ENCODE assay signal across 8 mouse cellular contexts in the genomic region with DNA sequence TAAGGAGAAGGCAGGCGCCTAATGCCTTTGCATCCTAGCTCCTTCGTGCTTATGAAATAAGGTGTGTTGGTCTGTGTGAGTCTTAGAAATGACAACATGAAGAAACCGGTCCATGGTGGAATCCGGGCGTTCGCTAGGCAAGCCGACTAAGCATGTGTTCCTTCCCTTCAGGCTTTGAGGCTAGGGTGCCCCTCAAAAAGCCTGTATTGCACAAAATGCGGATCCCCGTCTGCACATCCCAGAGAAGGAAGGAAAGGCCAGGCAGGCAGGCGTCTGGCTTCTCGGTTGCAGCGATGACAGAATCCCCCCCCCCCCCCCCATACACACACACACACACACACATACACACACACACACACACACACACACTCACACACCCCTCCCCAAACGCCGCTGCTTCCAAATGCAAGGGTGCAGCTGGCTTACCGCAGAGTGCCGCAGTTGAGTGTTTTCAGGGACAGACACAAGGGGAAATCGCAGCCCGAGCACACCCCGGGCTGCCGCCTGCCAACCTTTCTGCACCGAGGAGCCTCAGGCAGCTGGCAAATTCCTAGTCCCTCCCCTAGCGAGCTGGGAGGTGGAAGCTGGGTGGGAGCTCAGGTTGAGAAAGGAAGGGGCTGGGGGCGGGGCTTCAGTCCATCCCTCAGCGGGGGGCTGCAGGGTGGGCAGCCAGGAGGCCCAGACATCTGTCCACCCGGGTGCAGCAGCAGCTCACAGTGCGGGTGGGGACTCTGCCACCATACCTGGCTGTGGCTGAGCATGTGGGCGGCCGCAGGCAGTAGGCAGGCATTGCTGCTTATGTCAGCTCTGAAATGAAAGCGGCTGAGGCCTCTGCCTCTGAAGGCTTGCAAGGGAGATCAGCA.
DNase-seq lines count a peak whose midpoint lies in the region; ATAC-seq and TF ChIP-seq lines count a peak whose summit lies in the region.

No protein-coding gene starts in this region.

- H3K4me3 ChIP-seq in embryonic facial prominence, embryonic 13.5 days, result peak overlapping the region; percentile 52
- peak overlapping the region; percentile 60 for H3K4me3 ChIP-seq in heart, embryonic 11.5 days (ENCODE audit: low read depth, low read length)
- H3K4me3 ChIP-seq in kidney, embryonic 14.5 days (ENCODE audit: low read length), result peak overlapping the region; percentile 46
- peak overlapping the region; percentile 48 for H3K4me3 ChIP-seq in limb, embryonic 12.5 days (replicated peaks)
- H3K4me3 ChIP-seq in midbrain, embryonic 13.5 days (replicated peaks), result peak overlapping the region; percentile 49
- peak overlapping the region; percentile 51 for H3K4me3 ChIP-seq in stomach, postnatal 0 days (ENCODE audit: low read depth, low read length)

- peak; percentile 16 to 26 for DNase-seq in adrenal gland, adult (ENCODE audit: inconsistent age in 2 of 2, low spot score in 1 of 2)
- DNase-seq in adrenal gland, postnatal 4 days (ENCODE audit: low spot score in 2 of 2), result no peak
- DNase-seq in stomach, postnatal 0 days (ENCODE audit: low spot score), result peak; percentile 76

- H3K36me3 ChIP-seq in embryonic facial prominence, embryonic 13.5 days, result no peaks in the 10 kb centered on the region
- no peaks in the 10 kb centered on the region for H3K36me3 ChIP-seq in heart, embryonic 11.5 days (ENCODE audit: control insufficient read depth, insufficient read depth, low read length)
- no peaks in the 10 kb centered on the region for H3K36me3 ChIP-seq in kidney, embryonic 14.5 days (ENCODE audit: control insufficient read depth, insufficient read depth, low read length)
- H3K36me3 ChIP-seq in limb, embryonic 12.5 days, result no peaks in the 10 kb centered on the region
- no peaks in the 10 kb centered on the region for H3K36me3 ChIP-seq in midbrain, embryonic 13.5 days
- H3K36me3 ChIP-seq in stomach, postnatal 0 days (ENCODE audit: control insufficient read depth, insufficient read depth, low read length), result no peaks in the 10 kb centered on the region

- peaks cover 29% of the 10 kb centered on the region for H3K4me1 ChIP-seq in embryonic facial prominence, embryonic 13.5 days
- H3K4me1 ChIP-seq in heart, embryonic 11.5 days (ENCODE audit: control insufficient read depth, insufficient read depth, low read length), result peaks cover 24% of the 10 kb centered on the region
- H3K4me1 ChIP-seq in kidney, embryonic 14.5 days (ENCODE audit: control insufficient read depth, insufficient read depth, low read length), result no peaks in the 10 kb centered on the region; the same call in none of the 2 replicates
- peaks cover 35% of the 10 kb centered on the region for H3K4me1 ChIP-seq in limb, embryonic 12.5 days (replicated peaks)
- peaks cover 39% of the 10 kb centered on the region for H3K4me1 ChIP-seq in midbrain, embryonic 13.5 days (replicated peaks)
- H3K4me1 ChIP-seq in stomach, postnatal 0 days (replicated peaks; ENCODE audit: control insufficient read depth, insufficient read depth), result 0 out of 2 replicates have a peak, but pooled peaks cover 8% of the 10 kb centered on the region

- H3K9ac ChIP-seq in embryonic facial prominence, embryonic 13.5 days, result peak overlapping the region; percentile 67
- peak overlapping the region; percentile 68 for H3K9ac ChIP-seq in heart, embryonic 11.5 days (ENCODE audit: low read depth, low read length)
- peak overlapping the region; percentile 59 for H3K9ac ChIP-seq in kidney, embryonic 14.5 days (ENCODE audit: low read depth, low read length)
- H3K9ac ChIP-seq in limb, embryonic 12.5 days (replicated peaks), result peak overlapping the region; percentile 60
- peak overlapping the region; percentile 82 for H3K9ac ChIP-seq in midbrain, embryonic 13.5 days (replicated peaks)
- peak overlapping the region; percentile 66 for H3K9ac ChIP-seq in stomach, postnatal 0 days (ENCODE audit: low read length)

- H3K27me3 ChIP-seq in embryonic facial prominence, embryonic 13.5 days, result no peaks in the 10 kb centered on the region; the same call in 1 of the 2 replicates
- H3K27me3 ChIP-seq in heart, embryonic 11.5 days (ENCODE audit: control insufficient read depth, insufficient read depth, low read length), result no peaks in the 10 kb centered on the region
- no peaks in the 10 kb centered on the region for H3K27me3 ChIP-seq in kidney, embryonic 14.5 days (ENCODE audit: control insufficient read depth, insufficient read depth, low read length)
- H3K27me3 ChIP-seq in limb, embryonic 12.5 days, result 0 out of 2 replicates have a peak, but pooled peaks cover 7% of the 10 kb centered on the region
- no peaks in the 10 kb centered on the region for H3K27me3 ChIP-seq in midbrain, embryonic 13.5 days
- H3K27me3 ChIP-seq in stomach, postnatal 0 days (ENCODE audit: control insufficient read depth, insufficient read depth, low read length), result no peaks in the 10 kb centered on the region

- ATAC-seq in embryonic facial prominence, embryonic 13.5 days (ENCODE audit: insufficient number of reproducible peaks, insufficient read depth, low FRiP score, low TSS enrichment, low read depth), result peak; percentile 63
- ATAC-seq in heart, embryonic 11.5 days (replicated peaks; ENCODE audit: insufficient number of reproducible peaks, low FRiP score, low TSS enrichment), result peak; percentile 66
- ATAC-seq in kidney, embryonic 14.5 days (ENCODE audit: low FRiP score, low TSS enrichment), result peak; percentile 84
- ATAC-seq in limb, embryonic 12.5 days (ENCODE audit: insufficient number of reproducible peaks, insufficient read depth, low FRiP score, low TSS enrichment, low read depth), result peak; percentile 70; the same call in 1 of the 2 replicates
- peak; percentile 93 for ATAC-seq in midbrain, embryonic 13.5 days
- peak; percentile 67 for ATAC-seq in stomach, postnatal 0 days (ENCODE audit: low FRiP score, low TSS enrichment)

- 1% methylated on average over 28 of the region's 29 CpGs for WGBS in embryonic facial prominence, embryonic 13.5 days
- WGBS in heart, embryonic 11.5 days (ENCODE audit: insufficient replicate concordance), result 2% methylated on average over 29 of the region's 29 CpGs
- 2% methylated on average over 29 of the region's 29 CpGs for WGBS in kidney, embryonic 14.5 days
- 2% methylated on average over 27 of the region's 29 CpGs for WGBS in limb, embryonic 12.5 days
- WGBS in midbrain, embryonic 13.5 days, result 1% methylated on average over 24 of the region's 29 CpGs
- WGBS in stomach, postnatal 0 days, result 2% methylated on average over 25 of the region's 29 CpGs

- no peak for TF ChIP-seq CTCF in stomach, postnatal 0 days (IDR thresholded peaks at IDR 0.05; ENCODE audit: low read depth)

- TF ChIP-seq EP300 in stomach, postnatal 0 days (optimal IDR thresholded peaks at IDR 0.05), result no peak

- H3K4me2 ChIP-seq in embryonic facial prominence, embryonic 13.5 days, result peak overlapping the region; percentile 88
- peak overlapping the region; percentile 88 for H3K4me2 ChIP-seq in heart, embryonic 11.5 days
- H3K4me2 ChIP-seq in kidney, embryonic 14.5 days (replicated peaks; ENCODE audit: low read depth, low read length), result peak overlapping the region; percentile 86
- peak overlapping the region; percentile 82 for H3K4me2 ChIP-seq in limb, embryonic 12.5 days
- peak overlapping the region; percentile 70 for H3K4me2 ChIP-seq in midbrain, embryonic 13.5 days (replicated peaks)
- peak overlapping the region; percentile 81 for H3K4me2 ChIP-seq in stomach, postnatal 0 days (replicated peaks; ENCODE audit: low read depth)

- peak overlapping the region; percentile 72 for H3K27ac ChIP-seq in embryonic facial prominence, embryonic 13.5 days
- H3K27ac ChIP-seq in heart, embryonic 11.5 days (ENCODE audit: low read depth, low read length), result peak overlapping the region; percentile 55
- no peak overlapping the region for H3K27ac ChIP-seq in kidney, embryonic 14.5 days (ENCODE audit: low read depth, low read length)
- H3K27ac ChIP-seq in limb, embryonic 12.5 days, result 0 out of 2 replicates have a peak overlapping the region, but pooled peaks have one; percentile 41
- H3K27ac ChIP-seq in midbrain, embryonic 13.5 days, result peak overlapping the region; percentile 91
- peak overlapping the region; percentile 77 for H3K27ac ChIP-seq in stomach, postnatal 0 days (replicated peaks)

- H3K9me3 ChIP-seq in embryonic facial prominence, embryonic 13.5 days, result no peaks in the 10 kb centered on the region
- H3K9me3 ChIP-seq in heart, embryonic 11.5 days (replicated peaks; ENCODE audit: control insufficient read depth, low read length), result no peaks in the 10 kb centered on the region
- no peaks in the 10 kb centered on the region for H3K9me3 ChIP-seq in kidney, embryonic 14.5 days (ENCODE audit: control insufficient read depth, low read length)
- H3K9me3 ChIP-seq in limb, embryonic 12.5 days, result no peaks in the 10 kb centered on the region
- H3K9me3 ChIP-seq in midbrain, embryonic 13.5 days, result no peaks in the 10 kb centered on the region
- no peaks in the 10 kb centered on the region for H3K9me3 ChIP-seq in stomach, postnatal 0 days (ENCODE audit: control insufficient read depth, low read length)

Comparison
In these comparisons a context has a peak if more than half of its experiments do, and no peak if none do; other contexts are left out.
1. DNase-seq: peak in adrenal gland, adult (2 of 2) and stomach, postnatal 0 days (single experiment); none in adrenal gland, postnatal 4 days (0 of 2).
2. Peak in every context shown above with its lines, with median percentiles within 50 percentile points of each other: ATAC-seq, H3K4me2 ChIP-seq, H3K4me3 ChIP-seq and H3K9ac ChIP-seq.